Mouse (Mus musculus): ENCODE measurements around the gene Hist1h3g.

GRCm38 (mm10) chr13:23501511-23501910, 33.7 kb upstream of the Hist1h3g start:
- TF ChIP-seq JUND (IDR thresholded peaks at IDR 0.05; ENCODE audit: low read depth, low read length) (no peak), CHD2 (IDR thresholded peaks at IDR 0.05; ENCODE audit: low read length) (no peak), POLR2A (IDR thresholded peaks at IDR 0.05; ENCODE audit: control insufficient read depth in 1 of 2, insufficient read depth in 1 of 2, low read depth in 1 of 2, low read length in 2 of 2, poor library complexity in 1 of 2) (no peak), KAT2A (conservative IDR thresholded peaks at IDR 0.05; ENCODE audit: low read depth, low read length) (no peak)

Measured in MEL (cell line).